Mouse (Mus musculus) MEL (cell line): ENCODE results near the gene Il27ra. TPM values are rescaled to one million over a fixed set of nuclear protein-coding genes. Genes with fewer than 3 reads are reported as not detected.

ENCODE experiments used
- DNase-seq: peaks from one replicate; pipeline ENCODE4 v3.0.0; 2011; ENCODE audit warnings: low read depth, low spot score
- H3K27ac ChIP-seq: 2 replicates; pipeline ENCODE4 v1.5.1; 2012; ENCODE audit warnings: low read depth, mild to moderate bottlenecking, control low read depth, low read length, moderate library complexity; ENCODE audit not compliant: control insufficient read depth
- H3K27me3 ChIP-seq, 2 experiments: fragments of 150-350 bp in 1 of 2; sonication (generic) in 1 of 2; 2 replicates each; pipeline ENCODE4 v1.6.1; 2012; ENCODE audit warnings: low read length in 2 of 2, mild to moderate bottlenecking in 2 of 2, improper control_type of control experiment in 1 of 2, moderate library complexity in 1 of 2; ENCODE audit not compliant: insufficient read depth in 2 of 2, control insufficient read depth in 1 of 2
- H3K36me3 ChIP-seq, 2 experiments: 2 replicates each; pipeline ENCODE4 v1.6.1; 2012 to 2014; ENCODE audit warnings: low read length in 2 of 2, improper control_type of control experiment in 1 of 2, inconsistent platforms in 1 of 2, mild to moderate bottlenecking in 1 of 2; ENCODE audit not compliant: insufficient read depth in 2 of 2, control insufficient read depth in 1 of 2
- H3K4me1 ChIP-seq, 2 experiments: fragments of 150-350 bp in 1 of 2; sonication (generic) in 1 of 2; 2 replicates each; pipeline ENCODE4 v1.6.1; 2012; ENCODE audit warnings: low read length in 2 of 2, improper control_type of control experiment in 1 of 2, mild to moderate bottlenecking in 1 of 2; ENCODE audit not compliant: insufficient read depth in 2 of 2, control insufficient read depth in 1 of 2
- H3K4me3 ChIP-seq, 2 experiments: fragments of 150-350 bp in 1 of 2; sonication (generic) in 1 of 2; 2 replicates each; pipeline ENCODE4 v1.5.1; 2012; ENCODE audit warnings: low read depth in 2 of 2, low read length in 2 of 2, mild to moderate bottlenecking in 2 of 2, moderate library complexity in 2 of 2, control low read depth in 1 of 2, improper control_type of control experiment in 1 of 2; ENCODE audit not compliant: control insufficient read depth in 1 of 2, insufficient read depth in 1 of 2
- H3K79me2 ChIP-seq: 2 replicates; pipeline ENCODE4 v1.6.1; 2012; ENCODE audit warnings: mild to moderate bottlenecking, low read length, moderate library complexity; ENCODE audit not compliant: control insufficient read depth, poor library complexity, insufficient read depth
- H3K9ac ChIP-seq: 2 replicates; pipeline ENCODE4 v1.6.1; 2012; ENCODE audit warnings: low read depth, mild to moderate bottlenecking, control low read depth, low read length, moderate library complexity; ENCODE audit not compliant: control insufficient read depth, poor library complexity, severe bottlenecking
- H3K9me3 ChIP-seq: fragments of 150-350 bp; sonication (generic); replicated peaks from 2 replicates; pipeline ENCODE4 v1.6.1; 2012; ENCODE audit warnings: mild to moderate bottlenecking, low read length, improper control_type of control experiment, moderate library complexity; ENCODE audit not compliant: insufficient read depth
- BHLHE40 ChIP-seq: IDR thresholded peaks from 2 replicates; pipeline ENCODE4 v1.6.1; 2012; ENCODE audit warnings: low read depth, mild to moderate bottlenecking, inconsistent platforms, low read length, improper control_type of control experiment, borderline replicate concordance
- E2F4 ChIP-seq: IDR thresholded peaks from 2 replicates; pipeline ENCODE4 v1.6.1; 2011; ENCODE audit warnings: low read depth, low read length, improper control_type of control experiment, borderline replicate concordance
- EP300 ChIP-seq, 2 experiments: IDR thresholded peaks; 2 replicates each; pipeline ENCODE4 v1.6.1; 2011; ENCODE audit warnings: improper control_type of control experiment in 2 of 2, low read length in 2 of 2, low read depth in 1 of 2, mild to moderate bottlenecking in 1 of 2
- MAX ChIP-seq: IDR thresholded peaks from 2 replicates; pipeline ENCODE4 v1.6.1; 2011; ENCODE audit warnings: low read length, improper control_type of control experiment
- MYC ChIP-seq: IDR thresholded peaks from 2 replicates; pipeline ENCODE4 v1.6.1; 2011; ENCODE audit warnings: low read depth, mild to moderate bottlenecking, low read length, improper control_type of control experiment, moderate library complexity
- RAD21 ChIP-seq: IDR thresholded peaks from 2 replicates; pipeline ENCODE4 v1.6.1; 2011; ENCODE audit warnings: mild to moderate bottlenecking, low read depth, low read length, improper control_type of control experiment
- USF1 ChIP-seq: IDR thresholded peaks from 2 replicates; pipeline ENCODE4 v1.6.1; 2014; ENCODE audit warnings: low read depth, mild to moderate bottlenecking, inconsistent platforms, low read length, improper control_type of control experiment, moderate library complexity
- ZKSCAN1 ChIP-seq: IDR thresholded peaks from 2 replicates; pipeline ENCODE4 v1.6.1; 2012; ENCODE audit warnings: low read depth, mild to moderate bottlenecking, inconsistent platforms, low read length, improper control_type of control experiment, moderate library complexity
- ZNF384 ChIP-seq: IDR thresholded peaks from 2 replicates; pipeline ENCODE4 v1.6.1; 2012; ENCODE audit warnings: low read depth, mild to moderate bottlenecking, inconsistent platforms, low read length, improper control_type of control experiment
- polyA plus RNA-seq, 2 experiments: library from polyadenylated mRNA; stranded (reverse) in 1 of 2; unstranded in 1 of 2; fragments of >175 nt in 1 of 2; fragments of >200 nt in 1 of 2; gene quantifications; 2 replicates each; pipeline versions ENCODE4 v1.2.1 to v1.2.4; 2012; ENCODE audit warnings: low replicate concordance in 2 of 2, low read depth in 1 of 2; ENCODE audit not compliant: insufficient read length in 2 of 2, insufficient read depth in 1 of 2, missing spikeins in 1 of 2
- total RNA-seq: library from RNA; depleted of rRNA; stranded (reverse); fragments of 300-350 nt; gene quantifications from 2 replicates; pipeline ENCODE4 v1.2.3, GENCODE M21; 2012

Il27ra gene
- total and polyA plus RNA-seq, 3 experiments: 31.8 to 38.5 TPM; not detected in 1

- TF ChIP-seq ZKSCAN1 (no peak), MYC (no peak; the same call in 1 of the 2 replicates), USF1 (peak; percentile 22; the same call in 1 of the 2 replicates)
Observed at GRCm38 (mm10) chr8:84004533-84005201, 37.7 kb downstream of the Il27ra start (continued).

- peak overlapping the region; percentile 65 to 76 for H3K4me3 ChIP-seq
- H3K27me3 ChIP-seq: no peaks in the 10 kb centered on the region
- peaks cover 9% of the 10 kb centered on the region for H3K79me2 ChIP-seq
- peaks cover 3 to 18% of the 10 kb centered on the region in 2 experiments; a peak in 2 of 4 replicates for H3K36me3 ChIP-seq
- TF ChIP-seq ZNF384: peak; percentile 84
- TF ChIP-seq EP300 (IDR thresholded peaks at IDR 0.05; ENCODE audit: low read depth in 1 of 2, low read length in 2 of 2): no peak
- TF ChIP-seq, all 39 proteins: peak for 1
- peaks cover 4 to 28% of the 10 kb centered on the region in 2 experiments; a peak in 3 of 4 replicates for H3K4me1 ChIP-seq
- no peaks in the 10 kb centered on the region for H3K9me3 ChIP-seq
- peak overlapping the region; percentile 70 for H3K27ac ChIP-seq
- peak overlapping the region; percentile 78 for H3K9ac ChIP-seq
- peak; percentile 47 for DNase-seq
Observed at GRCm38 (mm10) chr8:84003612-84004246, 38.7 kb downstream of the Il27ra start.

- Histone ChIP-seq H3K27ac (no peak overlapping the region; the same call in 1 of the 2 replicates), H3K9ac (no peak overlapping the region), H3K4me1 (peaks cover 4 to 29% of the 10 kb centered on the region in 2 experiments; a peak in 3 of 4 replicates), H3K79me2 (peaks cover 15% of the 10 kb centered on the region), H3K4me3 (no peak overlapping the region), H3K9me3 (no peaks in the 10 kb centered on the region), H3K27me3 (no peaks in the 10 kb centered on the region), H3K36me3 (peaks cover 3 to 18% of the 10 kb centered on the region in 2 experiments; a peak in 2 of 4 replicates)
- no peak for DNase-seq
- TF ChIP-seq MAX (no peak), BHLHE40 (no peak), E2F4 (no peak), RAD21 (no peak)
Observed at GRCm38 (mm10) chr8:84002957-84003611, 39.3 kb downstream of the Il27ra start.
